Mouse (Mus musculus) liver, adult 2 months (tissue): ENCODE results near the gene Gcc2. TPM values are rescaled to one million over a fixed set of nuclear protein-coding genes. Genes with fewer than 3 reads are reported as not detected.
A peak's percentile ranks its signal among the peaks of the same experiment; 100 is the strongest.
"Not testable (repeated sequence)": the region's sequence is repeated elsewhere in the genome, so short reads cannot be mapped to it uniquely, and the experiment has no call there.

ENCODE experiments used
- DNase-seq: peaks from one replicate; pipeline ENCODE4 v3.0.0-alpha.2; 2011; ENCODE audit warnings: low read depth, low spot score; ENCODE audit errors: extremely low read depth
- H3K27ac ChIP-seq: fragments of 200-500 bp; replicated peaks from 2 replicates; pipeline ENCODE4 v1.5.1; 2012; ENCODE audit warnings: low read depth, mild to moderate bottlenecking, control low read depth, inconsistent platforms, low read length; ENCODE audit not compliant: insufficient read depth
- H3K27me3 ChIP-seq: fragments of 200-500 bp; 2 replicates; pipeline ENCODE4 v1.6.1; 2012; ENCODE audit warnings: mild to moderate bottlenecking, moderate library complexity, low read length, inconsistent platforms; ENCODE audit not compliant: control insufficient read depth, insufficient read depth
- H3K36me3 ChIP-seq: fragments of 200-500 bp; 2 replicates; pipeline ENCODE4 v1.6.1; 2012; ENCODE audit warnings: low read length, inconsistent platforms; ENCODE audit not compliant: control insufficient read depth, insufficient read depth
- H3K4me1 ChIP-seq: fragments of 200-500 bp; 2 replicates; pipeline ENCODE4 v1.6.1; 2011; ENCODE audit warnings: low read length; ENCODE audit not compliant: control insufficient read depth, insufficient read depth
- H3K4me3 ChIP-seq: fragments of 200-500 bp; 2 replicates; pipeline ENCODE4 v1.5.1; 2011; ENCODE audit warnings: low read depth, mild to moderate bottlenecking, control low read depth, low read length, moderate library complexity; ENCODE audit not compliant: insufficient read depth
- H3K79me2 ChIP-seq: fragments of 200-500 bp; 2 replicates; pipeline ENCODE4 v1.6.1; 2012; ENCODE audit warnings: inconsistent platforms, mild to moderate bottlenecking, low read length, moderate library complexity; ENCODE audit not compliant: control insufficient read depth, insufficient read depth
- H3K9ac ChIP-seq: fragments of 200-500 bp; 2 replicates; pipeline ENCODE4 v1.6.1; 2012; ENCODE audit warnings: low read depth, mild to moderate bottlenecking, control low read depth, inconsistent platforms, low read length
- CTCF ChIP-seq: fragments of 200-500 bp; IDR thresholded peaks from 2 replicates; pipeline ENCODE4 v1.5.1; 2011; ENCODE audit warnings: low read depth, low read length, control low read depth
- POLR2A ChIP-seq: fragments of 200-500 bp; IDR thresholded peaks from 2 replicates; pipeline ENCODE4 v1.6.1; 2011; ENCODE audit warnings: low read length, control low read depth; ENCODE audit not compliant: insufficient read depth; ENCODE audit errors: extremely low read depth
- WGBS: fragments of 180-500 bp; shearing (Covaris S2); methylation state at CpG from one replicate; pipeline ENCODE4 v1.1.7; 2018; 5-methylcytosine and 5-hydroxymethylcytosine counted together
- polyA plus RNA-seq: library from polyadenylated mRNA; depleted of rRNA; stranded (reverse); fragments of >200 nt; gene quantifications from 2 replicates; pipeline ENCODE4 v1.2.3, GENCODE M21; 2012
- total RNA-seq: library from RNA; depleted of rRNA; stranded (reverse); fragments of >200 nt; gene quantifications from 2 replicates; pipeline ENCODE4 v1.2.3, GENCODE M21; 2014

Gene Gcc2
- total and polyA plus RNA-seq, 2 experiments: 5.3 to 20.4 TPM

DNA sequence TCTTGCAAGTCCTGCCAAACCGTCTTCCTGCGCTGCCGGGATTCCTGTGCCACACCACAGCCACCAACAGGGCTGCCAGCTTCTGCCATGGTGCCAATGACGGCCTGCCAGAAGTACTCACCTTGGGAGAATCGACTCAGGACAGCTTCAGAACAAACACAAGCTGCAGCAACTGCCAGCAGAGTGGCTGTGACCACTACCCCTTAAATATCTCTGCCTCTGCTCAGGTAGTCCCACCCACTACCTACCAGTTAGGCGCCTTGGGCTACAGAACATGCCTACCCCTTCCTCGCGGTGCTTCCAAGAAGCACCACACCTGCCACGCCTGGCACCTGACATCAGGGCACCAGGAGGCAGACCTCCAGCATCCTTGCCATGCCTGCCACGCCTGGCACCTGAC, 18.7 kb upstream of the Gcc2 start, which contains the start of gene Gm4981:
Gene Gm4981, minus strand, starts transcription at position 89 of the 400 bp plus-strand sequence.
- Histone ChIP-seq H3K27me3 (no peaks in the 10 kb centered on the region), H3K36me3 (no peaks in the 10 kb centered on the region), H3K79me2 (no peaks in the 10 kb centered on the region), H3K27ac (no peak within 1 kb of the TSS), H3K9ac (no peak within 1 kb of the TSS), H3K4me1 (no peaks in the 10 kb centered on the region), H3K4me3 (no peak within 1 kb of the TSS)
- WGBS: 85% methylated on average over 10 of the region's 10 CpGs
- no peak for TF ChIP-seq CTCF
- no peak for TF ChIP-seq POLR2A
- DNase-seq: no peak

DNA sequence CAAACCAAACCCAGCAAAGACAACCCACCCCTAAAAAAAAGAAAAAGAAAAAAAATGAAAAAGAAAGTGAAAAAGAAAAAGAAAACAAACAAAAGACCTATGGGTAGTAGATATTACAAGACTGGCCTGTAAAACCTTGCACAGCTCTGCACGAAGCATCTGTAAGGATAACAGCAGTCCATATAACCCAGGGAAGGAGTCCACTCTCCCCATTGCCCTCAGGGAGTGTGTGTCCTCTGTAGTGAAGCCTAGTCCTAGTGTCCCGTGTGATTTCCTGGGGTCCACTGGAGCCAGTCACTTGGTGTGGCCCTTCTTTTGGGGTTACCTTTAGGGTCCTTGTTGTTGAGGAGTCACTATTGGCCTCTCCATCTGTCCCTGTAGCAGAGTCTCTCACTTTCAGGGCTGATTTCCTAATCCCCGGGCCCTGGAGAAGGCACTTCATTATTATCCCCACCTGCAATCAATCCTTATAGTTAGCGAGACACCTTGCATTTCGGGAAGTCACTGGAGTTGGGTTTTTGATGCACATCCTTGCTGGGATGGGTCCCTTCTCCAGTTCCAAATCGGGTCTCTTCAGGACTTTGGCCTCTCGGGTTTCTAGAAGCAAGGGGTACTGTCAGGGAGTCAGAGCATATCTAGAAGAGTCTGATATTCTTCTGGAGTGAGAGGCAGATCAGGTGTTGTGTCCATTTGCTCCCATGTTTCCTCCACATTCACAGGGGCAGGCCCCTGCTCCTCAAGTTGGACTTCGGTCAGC, 16.1 kb upstream of the Gcc2 start:
- WGBS: 80% methylated on average over 8 of the region's 8 CpGs
- H3K4me3 ChIP-seq, H3K4me1 ChIP-seq, H3K9ac ChIP-seq, H3K79me2 ChIP-seq, H3K27ac ChIP-seq, H3K36me3 ChIP-seq, DNase-seq, H3K27me3 ChIP-seq: not testable (repeated sequence)

DNA sequence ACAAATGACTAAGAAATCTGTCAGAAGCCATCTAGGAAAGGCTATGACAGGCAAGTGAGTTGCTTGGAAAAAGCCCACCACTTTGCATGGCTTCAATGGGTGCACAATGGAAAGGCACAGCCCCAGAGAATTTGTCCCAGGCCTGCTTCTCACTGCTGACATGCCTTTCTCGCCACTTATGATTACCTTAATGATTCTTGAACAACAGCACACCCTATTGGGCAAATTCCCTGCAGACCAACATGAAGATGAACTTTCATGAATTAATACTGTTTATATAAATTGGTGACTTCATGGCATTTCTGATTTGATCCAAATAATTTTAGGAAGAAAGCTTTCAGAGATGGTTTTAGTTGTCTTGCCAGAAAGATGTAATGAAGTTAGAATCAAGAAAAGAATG, 5.8 kb upstream of the Gcc2 start:
- no peak for DNase-seq
- no peak overlapping the region for H3K4me3 ChIP-seq
- no peaks in the 10 kb centered on the region for H3K4me1 ChIP-seq
- H3K36me3 ChIP-seq: no peaks in the 10 kb centered on the region
- TF ChIP-seq POLR2A (no peak), CTCF (no peak)
- 73% methylated on average over 1 of the region's 1 CpGs for WGBS
- no peaks in the 10 kb centered on the region for H3K27me3 ChIP-seq
- no peak overlapping the region for H3K27ac ChIP-seq
- H3K79me2 ChIP-seq: no peaks in the 10 kb centered on the region
- no peak overlapping the region for H3K9ac ChIP-seq

DNA sequence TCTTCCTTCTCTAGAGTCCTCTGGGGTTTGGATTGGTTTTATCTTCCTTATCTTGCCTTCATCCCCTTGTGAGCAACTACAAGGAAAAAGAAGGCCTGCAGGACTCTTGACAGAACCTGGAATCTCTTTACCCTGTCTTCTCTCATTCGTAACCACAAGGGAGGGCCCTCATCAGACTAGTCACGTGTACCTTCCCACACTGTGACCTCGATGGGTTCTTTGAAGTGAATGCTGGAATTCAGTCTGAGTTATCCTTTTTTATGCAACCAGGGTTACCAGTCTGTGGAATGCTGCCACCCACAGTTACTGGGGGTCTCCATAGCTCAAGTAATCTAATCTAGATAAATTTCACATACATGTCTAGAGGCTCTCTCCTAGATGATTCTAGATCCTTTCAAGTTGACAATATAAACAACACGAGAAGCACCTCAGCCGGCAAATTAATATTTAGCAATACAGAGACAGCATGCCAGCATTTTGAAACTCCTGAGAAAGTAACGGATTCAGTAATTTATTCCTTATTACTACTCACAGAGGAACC, 592 bp upstream of the Gcc2 start:
- peaks cover 9% of the 10 kb centered on the region for H3K36me3 ChIP-seq
- H3K4me3 ChIP-seq: peak overlapping the region; percentile 94
- peak; percentile 52 for DNase-seq
- peaks cover 3% of the 10 kb centered on the region; the same call in 1 of the 2 replicates for H3K4me1 ChIP-seq
- H3K9ac ChIP-seq: no peak overlapping the region
- no peak for TF ChIP-seq CTCF
- TF ChIP-seq POLR2A: no peak
- no peaks in the 10 kb centered on the region; the same call in 1 of the 2 replicates for H3K79me2 ChIP-seq
- 8% methylated on average over 6 of the region's 6 CpGs for WGBS
- no peaks in the 10 kb centered on the region for H3K27me3 ChIP-seq
- no peak overlapping the region for H3K27ac ChIP-seq

DNA sequence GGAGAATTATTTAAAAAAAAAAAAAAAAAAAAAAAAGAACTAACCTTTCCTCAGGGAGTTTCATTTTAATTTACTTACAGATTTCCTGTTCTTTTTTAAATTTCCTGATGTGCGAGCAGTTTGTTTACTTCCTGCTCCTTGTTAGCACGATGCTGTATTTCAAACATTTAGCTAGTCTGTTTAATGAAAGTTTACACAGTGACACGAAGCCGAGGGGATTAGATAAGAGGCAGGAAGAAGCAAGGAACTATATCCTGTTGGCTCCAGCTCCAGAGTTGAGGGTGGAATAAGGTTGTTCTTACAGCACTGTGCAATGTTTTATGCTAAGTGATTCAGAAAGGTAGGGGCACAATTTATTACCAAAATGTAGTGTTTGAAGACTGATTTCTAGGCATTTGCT, 657 bp downstream of the Gcc2 start:
- DNase-seq: peak; percentile 43
- H3K27ac ChIP-seq: peak overlapping the region; percentile 68; the same call in 1 of the 2 replicates
- H3K9ac ChIP-seq: peak overlapping the region; percentile 91; the same call in 1 of the 2 replicates
- peaks cover 18% of the 10 kb centered on the region for H3K36me3 ChIP-seq
- peak overlapping the region; percentile 94 for H3K4me3 ChIP-seq
- TF ChIP-seq POLR2A (no peak), CTCF (no peak)
- H3K4me1 ChIP-seq: peaks cover 3% of the 10 kb centered on the region; the same call in 1 of the 2 replicates
- no peaks in the 10 kb centered on the region for H3K27me3 ChIP-seq
- H3K79me2 ChIP-seq: no peaks in the 10 kb centered on the region; the same call in 1 of the 2 replicates
- under 1% methylated on average over 4 of the region's 4 CpGs for WGBS

DNA sequence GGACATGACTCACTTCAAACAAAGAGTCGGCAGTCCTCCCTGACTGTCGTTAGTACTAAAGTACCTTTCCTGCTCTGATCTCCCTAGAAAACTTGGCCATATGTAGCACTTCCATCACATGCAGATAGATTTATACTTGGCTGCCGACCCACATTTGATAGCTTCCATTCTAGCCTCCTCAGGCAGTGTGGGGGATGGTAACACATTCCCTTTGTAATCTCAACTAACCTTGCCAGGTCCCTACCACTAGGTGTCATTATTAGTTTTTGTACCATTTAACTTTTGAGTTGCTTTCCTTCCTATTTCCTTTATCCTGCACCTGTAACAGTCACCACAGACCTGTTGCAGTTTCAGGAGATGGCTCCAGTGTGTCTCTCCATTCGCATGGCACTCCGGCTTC, 3.2 kb downstream of the Gcc2 start:
- 41% methylated on average over 5 of the region's 5 CpGs for WGBS
- Histone ChIP-seq H3K36me3 (peaks cover 33% of the 10 kb centered on the region), H3K9ac (no peak overlapping the region), H3K4me3 (no peak overlapping the region), H3K79me2 (no peaks in the 10 kb centered on the region; the same call in 1 of the 2 replicates), H3K4me1 (peaks cover 3% of the 10 kb centered on the region; the same call in 1 of the 2 replicates), H3K27me3 (no peaks in the 10 kb centered on the region), H3K27ac (no peak overlapping the region)
- no peak for TF ChIP-seq CTCF
- TF ChIP-seq POLR2A: no peak
- DNase-seq: peak; percentile 18
